Mouse (Mus musculus): ENCODE data around the gene Mapkapk5. TPM values are rescaled to one million over a fixed set of nuclear protein-coding genes. Genes with fewer than 3 reads are reported as not detected.
A peak's percentile ranks its signal among the peaks of the same experiment; 100 is the strongest.

The Mapkapk5 gene
- polyA plus RNA-seq (2015; fragmentation: Nextera tagmentation; extraction: Ambion mirVana), result 46.7 and 52.1 TPM in 2 replicates

DNA sequence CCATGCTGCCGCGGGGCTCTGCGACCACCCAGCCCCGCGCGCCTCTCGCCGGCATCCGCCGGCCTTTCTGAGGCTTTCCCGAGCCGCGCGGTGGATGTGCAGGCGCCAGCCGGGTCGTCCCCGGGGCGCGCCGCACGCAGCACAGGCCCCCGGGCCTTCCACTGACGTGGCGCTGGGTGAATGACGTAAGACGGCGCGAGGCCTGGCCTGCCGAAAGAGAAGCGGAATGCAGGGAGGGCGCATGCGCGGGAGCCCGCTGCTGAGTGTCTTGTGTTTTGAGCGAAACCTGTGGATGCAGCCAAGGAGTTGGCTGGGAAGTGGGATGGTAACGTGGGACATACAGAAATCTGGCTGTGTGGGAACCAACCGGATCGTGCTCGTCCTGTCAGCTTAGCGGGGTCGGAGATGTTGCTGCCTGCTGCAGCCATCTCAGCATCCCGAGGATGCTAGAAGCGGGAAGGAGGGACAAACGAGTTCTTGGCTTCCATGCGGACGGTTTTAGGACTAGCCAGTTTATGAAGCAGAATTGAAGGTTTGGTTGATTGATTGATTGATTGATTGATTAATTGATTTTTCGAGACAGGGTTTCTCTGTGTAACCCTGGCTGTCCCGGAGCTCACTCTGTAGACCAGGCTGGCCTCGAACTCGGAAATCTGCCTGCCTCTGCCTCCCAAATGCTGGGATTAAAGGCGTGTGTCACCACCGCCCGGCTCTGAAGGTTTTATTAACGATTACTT, at the start of gene Mapkapk5:
Mapkapk5 (minus strand) TSS at position 113 of the 737 bp plus-strand sequence.
- DNase-seq (ENCODE audit: low spot score), result peak; percentile 96

GRCm38 (mm10) chr5:121594714-121595313, 49.1 kb upstream of the Mapkapk5 start:
- no peak for DNase-seq (ENCODE audit: low spot score)

GRCm38 (mm10) chr5:121593451-121594401, 48.0 kb upstream of the Mapkapk5 start, which contains the start of gene Aldh2:
Aldh2 (minus strand) TSS chr5:121593824.
- DNase-seq (ENCODE audit: low spot score), result peak; percentile 89

DNA sequence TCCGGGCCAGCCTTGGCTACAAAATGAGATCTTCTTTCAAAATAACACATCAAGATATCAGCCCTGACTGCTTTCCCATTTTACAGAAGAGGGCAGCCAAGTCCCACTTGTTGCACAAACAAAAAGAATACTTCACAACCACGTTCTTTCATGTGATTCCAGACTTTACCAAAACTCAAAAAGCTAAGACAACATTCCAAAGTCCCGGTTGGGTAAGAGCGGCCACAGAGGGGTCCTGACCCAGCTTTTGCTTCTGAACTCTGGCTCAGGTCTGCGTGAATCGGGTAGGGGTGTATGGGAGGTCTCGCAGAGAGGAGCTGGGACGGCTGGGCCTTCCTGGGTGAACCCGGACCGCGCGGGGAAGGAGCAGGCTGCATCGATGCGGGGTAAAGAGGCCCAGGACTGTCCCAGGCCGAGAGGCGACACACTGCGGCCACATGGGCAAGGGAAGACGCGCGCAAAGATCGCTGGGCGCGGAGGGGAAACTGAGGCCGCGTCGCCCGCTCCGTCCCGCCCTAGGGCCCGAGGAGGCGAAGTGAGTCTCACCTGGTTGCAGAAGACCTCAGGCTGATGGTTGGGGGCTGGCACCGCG, 47.2 kb upstream of the Mapkapk5 start:
- DNase-seq (ENCODE audit: low spot score), result no peak

DNA sequence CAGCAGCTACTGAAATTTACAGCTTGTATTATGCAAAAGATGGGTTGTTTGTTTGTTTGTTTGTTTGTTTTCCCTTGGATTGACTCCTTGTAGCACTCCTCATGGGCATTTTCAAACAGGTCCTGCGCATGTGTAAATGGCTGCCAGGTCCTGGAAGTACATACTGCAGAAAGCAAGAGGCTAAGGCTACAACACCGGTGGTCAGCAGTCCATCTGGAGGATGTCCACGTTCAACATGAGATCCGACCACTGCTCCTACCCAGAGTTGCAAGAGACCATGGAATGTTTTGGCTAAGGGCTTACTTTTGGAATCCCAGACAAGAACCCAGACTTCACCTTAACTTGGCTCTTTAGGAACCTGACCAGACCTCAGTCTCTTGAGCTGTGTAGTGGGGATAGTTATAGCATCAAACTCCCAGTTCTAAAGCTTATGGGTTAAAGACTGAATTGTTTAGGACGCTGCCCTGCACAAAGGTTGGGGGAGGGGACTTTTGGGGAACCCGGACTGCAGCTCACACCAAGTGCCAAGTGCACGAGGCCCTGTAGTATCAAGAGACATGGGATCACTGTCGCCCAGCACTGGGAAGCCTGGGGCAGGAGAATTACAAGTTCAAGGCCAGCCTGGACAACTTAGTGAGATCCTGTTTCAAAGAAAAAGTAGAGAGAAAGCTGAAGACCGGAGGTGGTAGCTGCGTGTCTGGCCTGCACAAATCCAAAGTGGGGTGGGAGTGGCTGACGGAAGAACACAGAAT, 46.5 kb upstream of the Mapkapk5 start:
- DNase-seq (ENCODE audit: low spot score), result no peak

DNA sequence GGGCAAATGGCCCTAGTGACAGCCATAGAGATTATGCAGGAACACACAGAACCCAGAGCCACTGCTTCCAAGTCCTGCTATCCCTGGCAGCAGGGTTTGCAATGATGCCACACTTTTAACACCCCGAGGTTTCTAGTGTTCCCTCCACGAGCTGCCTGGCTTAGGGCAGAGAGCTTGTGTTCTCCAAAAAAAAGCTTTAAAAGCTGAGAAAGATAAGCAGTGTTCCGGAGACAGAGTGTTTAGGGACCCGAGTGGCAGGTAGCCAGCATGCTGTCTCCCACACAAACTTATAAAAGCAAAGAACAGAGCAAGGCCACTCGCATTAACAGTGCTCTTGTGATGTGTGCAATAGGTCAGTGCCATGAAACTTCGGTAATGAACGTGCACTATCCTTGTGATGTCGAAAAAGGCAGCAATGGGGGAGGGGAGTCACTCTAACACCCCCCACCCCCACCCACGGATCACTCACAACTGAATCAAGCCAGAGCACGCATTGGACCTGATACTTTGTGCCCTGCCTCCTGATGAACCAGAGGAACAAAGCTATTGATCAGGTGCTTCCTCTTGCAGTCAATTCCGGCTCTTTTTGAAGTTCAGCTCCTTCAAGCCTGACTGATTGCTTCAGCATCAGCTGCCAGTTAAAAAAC, 45.8 kb upstream of the Mapkapk5 start:
- DNase-seq (ENCODE audit: low spot score), result no peak

GRCm38 (mm10) chr5:121589928-121590327, 44.2 kb upstream of the Mapkapk5 start:
- no peak for DNase-seq (ENCODE audit: low spot score)

DNA sequence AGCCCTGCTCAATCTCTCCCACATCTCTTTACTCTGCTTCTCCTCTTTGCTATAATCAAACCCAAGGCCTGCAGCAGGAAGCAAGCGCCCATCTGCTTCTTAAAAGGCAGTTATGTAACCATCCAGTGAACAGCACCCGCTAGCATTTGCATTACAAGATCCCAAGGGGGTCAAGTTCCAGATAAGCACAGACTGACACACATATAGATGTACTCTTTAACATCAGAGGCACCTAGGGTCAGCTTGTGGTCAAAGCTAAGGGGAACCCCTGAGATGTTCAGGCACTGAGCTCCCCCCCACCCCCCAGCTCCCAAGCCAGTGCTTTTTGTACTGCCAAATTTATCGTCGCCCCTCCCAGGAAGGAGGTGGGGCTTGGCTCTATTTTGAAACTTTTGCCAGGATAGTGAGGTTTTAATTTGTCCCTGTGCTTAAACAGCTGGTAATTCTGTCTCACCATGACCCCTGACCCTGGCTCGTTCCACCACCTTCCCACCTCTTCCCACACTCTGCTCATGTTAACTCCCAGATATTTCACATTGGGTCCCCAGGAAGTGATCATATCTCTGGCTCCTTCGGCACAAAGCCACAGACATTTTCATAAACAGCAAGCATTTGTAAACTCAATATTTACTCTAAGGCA, 40.8 kb upstream of the Mapkapk5 start:
- DNase-seq (ENCODE audit: low spot score), result peak; percentile 52

DNA sequence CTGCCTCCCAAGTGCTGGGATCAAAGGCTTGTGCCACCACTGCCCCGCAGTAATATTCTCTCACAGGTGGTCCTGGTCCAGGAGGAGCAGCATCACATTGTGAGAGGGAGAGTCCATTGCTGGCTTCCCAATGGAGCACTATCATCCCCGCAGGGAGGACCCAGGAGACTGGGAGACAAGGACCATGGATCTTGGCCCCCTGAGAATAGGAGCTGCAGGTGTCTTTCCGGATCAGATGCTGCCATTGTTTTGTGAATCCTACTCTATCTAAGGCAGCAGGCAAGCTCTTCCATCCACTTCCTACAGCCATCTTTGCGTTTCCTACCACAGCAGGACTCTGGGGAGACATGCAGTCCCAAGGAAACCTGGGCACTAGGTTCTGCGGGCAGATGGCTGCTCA, 40.0 kb upstream of the Mapkapk5 start:
- no peak for DNase-seq (ENCODE audit: low spot score)

- DNase-seq (ENCODE audit: low spot score), result no peak
Observed at GRCm38 (mm10) chr5:121585005-121585404, 39.3 kb upstream of the Mapkapk5 start.

- peak; percentile 18 for DNase-seq (ENCODE audit: low spot score)
Observed at GRCm38 (mm10) chr5:121583765-121584501, 38.2 kb upstream of the Mapkapk5 start.

DNA sequence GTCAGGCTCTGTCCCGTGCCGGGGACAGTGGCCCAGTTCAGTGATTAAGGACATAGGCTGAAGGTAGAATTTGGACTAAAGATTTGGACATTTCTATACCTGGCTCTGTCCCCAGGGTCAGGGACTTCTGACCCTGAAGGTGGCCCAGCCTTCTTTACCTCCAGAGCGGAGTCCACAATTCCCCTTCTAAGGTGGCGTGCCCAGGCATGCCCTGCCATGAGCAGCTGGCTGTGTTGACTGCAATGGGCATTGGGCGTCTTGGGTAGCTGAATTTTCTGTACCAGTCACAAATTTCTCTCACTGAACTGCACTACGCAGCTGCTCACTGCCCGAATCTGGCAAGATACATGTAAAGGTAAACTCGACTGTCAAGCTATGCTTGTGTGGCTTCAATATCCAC, 36.2 kb upstream of the Mapkapk5 start:
- DNase-seq (ENCODE audit: low spot score), result no peak

DNA sequence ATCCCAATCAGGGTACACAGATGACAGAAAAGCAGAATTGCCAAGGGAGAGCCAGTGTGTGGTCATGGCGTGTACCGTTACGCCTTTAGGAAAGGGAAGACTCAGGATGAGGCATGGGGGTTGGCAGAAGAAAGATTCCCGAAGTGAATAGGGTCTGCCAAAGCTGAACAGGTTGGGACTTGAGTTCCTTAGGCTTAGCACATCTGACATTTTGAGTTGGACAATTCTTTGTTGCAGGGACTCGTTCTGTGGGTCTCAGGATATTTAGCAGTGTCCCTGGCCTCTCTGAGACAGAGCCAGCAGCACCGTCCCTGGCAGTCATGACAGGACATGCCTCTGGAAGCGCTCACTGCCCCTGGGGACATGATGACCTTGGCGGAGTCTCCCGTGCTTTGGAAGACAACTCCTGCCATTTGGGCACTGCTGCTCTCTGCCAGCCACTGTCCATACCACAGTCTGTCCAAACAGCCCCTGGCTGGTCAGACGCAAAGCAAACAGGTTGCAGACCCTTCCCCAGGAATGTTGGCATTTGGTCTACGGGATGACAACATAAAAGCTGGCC, 31.3 kb upstream of the Mapkapk5 start:
- DNase-seq (ENCODE audit: low spot score), result no peak

DNA sequence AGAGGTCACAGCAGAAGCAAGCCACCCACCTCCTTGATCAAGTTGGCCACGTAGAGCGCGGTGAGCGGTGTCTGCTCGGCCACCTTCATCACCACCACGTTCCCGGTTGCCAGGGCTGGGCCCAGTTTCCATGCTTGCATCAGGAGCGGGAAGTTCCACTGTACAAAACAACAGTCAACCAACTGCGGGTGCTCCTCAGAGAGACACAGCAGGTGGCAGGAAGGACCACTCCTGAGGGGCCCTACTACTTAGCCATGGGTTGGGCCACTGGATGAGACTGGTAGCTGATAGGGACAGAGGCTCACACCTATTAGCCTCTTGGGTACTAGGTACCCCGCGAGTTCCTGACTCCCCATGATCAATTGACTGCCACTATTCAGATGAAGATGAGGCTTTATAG, 30.2 kb upstream of the Mapkapk5 start:
- no peak for DNase-seq (ENCODE audit: low spot score)

GRCm38 (mm10) chr5:121574145-121574544, 28.4 kb upstream of the Mapkapk5 start:
- peak; percentile 68 for DNase-seq (ENCODE audit: low spot score)

- DNase-seq (ENCODE audit: low spot score), result no peak
Observed at GRCm38 (mm10) chr5:121570787-121571186, 25.1 kb upstream of the Mapkapk5 start.

DNA sequence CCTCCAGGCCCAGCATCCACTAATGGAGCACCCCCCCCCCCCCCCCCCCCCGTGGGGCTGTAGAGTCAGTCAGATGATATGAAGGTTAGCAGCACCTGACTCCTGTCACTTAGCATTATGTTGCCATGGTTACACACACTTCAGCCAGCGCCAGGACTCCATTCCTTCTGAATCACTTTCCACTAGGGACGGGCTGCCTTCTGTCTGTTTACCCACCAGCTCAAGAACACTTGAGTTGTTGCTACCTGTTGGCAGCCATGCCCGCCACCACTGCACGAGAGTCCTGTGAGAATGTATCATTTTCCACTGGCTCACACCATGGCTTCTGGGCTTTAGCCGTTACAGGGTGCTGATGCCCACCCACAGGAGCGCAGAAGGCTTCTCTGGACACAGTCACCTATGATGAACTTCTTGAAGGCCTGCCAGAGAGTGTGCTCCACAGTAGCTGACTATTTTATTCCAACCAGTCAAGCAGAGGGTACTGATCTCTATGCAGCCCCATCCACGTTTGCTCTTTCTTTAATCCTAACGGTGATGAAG, 24.2 kb upstream of the Mapkapk5 start:
- DNase-seq (ENCODE audit: low spot score), result no peak

DNA sequence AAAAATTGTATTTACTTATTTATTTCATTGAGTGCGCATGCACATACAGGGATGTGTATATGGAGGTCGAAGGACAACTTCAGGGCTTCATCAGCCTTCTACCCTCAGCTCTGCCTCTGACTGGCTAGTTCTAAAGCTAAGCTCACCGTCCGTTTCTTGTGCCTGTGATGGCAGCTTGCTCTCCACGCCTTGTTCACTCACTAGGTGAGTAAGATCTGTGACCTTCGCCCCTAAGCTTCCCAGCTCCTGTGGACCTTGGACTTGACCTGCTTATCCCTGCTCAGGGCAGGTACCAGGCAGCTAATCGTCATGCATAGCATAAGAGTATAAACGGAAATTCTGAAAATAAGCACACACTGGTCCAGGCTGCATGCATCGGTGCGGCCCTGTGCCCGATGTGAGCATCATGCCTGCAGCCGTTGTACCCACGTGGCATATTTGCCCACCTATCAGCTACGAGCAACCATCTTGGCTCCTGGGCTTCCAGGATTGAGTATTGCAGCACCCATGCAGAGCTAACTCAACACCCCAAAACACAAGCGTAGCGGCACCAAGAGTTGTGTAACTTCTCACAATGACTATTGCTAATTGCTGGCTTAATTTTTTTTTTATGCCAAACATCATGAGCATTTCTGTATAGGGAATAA, 20.5 kb upstream of the Mapkapk5 start:
- no peak for DNase-seq (ENCODE audit: low spot score)
